Mouse (Mus musculus) midbrain, embryonic 14.5 days (tissue): Measurements from ENCODE around the gene Tspan5. TPM values are rescaled to one million over a fixed set of nuclear protein-coding genes. Genes with fewer than 3 reads are reported as not detected.

ENCODE experiments used
- ATAC-seq: fragments of 200-750 bp; cut with Nextera tagmentation; 2 replicates; pipeline ENCODE4 v1.8.0; 2017; ENCODE audit warnings: moderate number of reproducible peaks, moderate library complexity; ENCODE audit not compliant: low FRiP score, low TSS enrichment
- DNase-seq: peaks from one replicate; pipeline ENCODE4 v3.0.0-alpha.2; 2015
- H3K27ac ChIP-seq: fragments of 300-500 bp; sonication (generic); replicated peaks from 2 replicates; pipeline ENCODE4 v1.5.1; 2014; ENCODE audit warnings: mild to moderate bottlenecking, low read depth, low read length, moderate library complexity
- H3K27me3 ChIP-seq: fragments of 300-500 bp; sonication (generic); 2 replicates; pipeline ENCODE4 v1.6.1; 2014; ENCODE audit warnings: low read length, control low read depth, mixed read lengths; ENCODE audit not compliant: control insufficient read depth, insufficient read depth
- H3K36me3 ChIP-seq: fragments of 300-500 bp; sonication (generic); 2 replicates; pipeline ENCODE4 v1.6.1; 2014; ENCODE audit warnings: low read length, control low read depth; ENCODE audit not compliant: control insufficient read depth, insufficient read depth
- H3K4me1 ChIP-seq: fragments of 300-500 bp; sonication (generic); 2 replicates; pipeline ENCODE4 v1.6.1; 2014; ENCODE audit warnings: mild to moderate bottlenecking, antibody characterized with exemption, low read length, control low read depth; ENCODE audit not compliant: control insufficient read depth, insufficient read depth
- H3K4me2 ChIP-seq: fragments of 300-500 bp; sonication (generic); 2 replicates; pipeline ENCODE4 v1.6.1; 2014; ENCODE audit warnings: mild to moderate bottlenecking, low read length, moderate library complexity
- H3K4me3 ChIP-seq: fragments of 300-500 bp; sonication (generic); replicated peaks from 2 replicates; pipeline ENCODE4 v1.5.1; 2014; ENCODE audit warnings: low read depth, low read length
- H3K9ac ChIP-seq: fragments of 300-500 bp; sonication (generic); replicated peaks from 2 replicates; pipeline ENCODE4 v1.6.1; 2014; ENCODE audit warnings: mild to moderate bottlenecking, low read length, moderate library complexity
- H3K9me3 ChIP-seq: fragments of 300-500 bp; sonication (generic); 2 replicates; pipeline ENCODE4 v1.6.1; 2016; ENCODE audit warnings: low read length, control low read depth, mixed read lengths; ENCODE audit not compliant: control insufficient read depth
- WGBS: fragments of 180-500 bp; shearing (Covaris S2); extraction: QIAGEN DNeasy Blood & Tissue Kit; methylation state at CpG from one replicate; pipeline ENCODE4 v1.1.7; 2014; 5-methylcytosine and 5-hydroxymethylcytosine counted together
- polyA plus RNA-seq: library from polyadenylated mRNA; unstranded; fragments of >200 nt; fragmentation: Nextera tagmentation; extraction: Ambion mirVana; gene quantifications from 2 replicates; pipeline ENCODE4 v1.2.1, GENCODE M21; 2014

The Tspan5 gene
- polyA plus RNA-seq, 1 experiment from 2014 or later, result 119 TPM

DNA sequence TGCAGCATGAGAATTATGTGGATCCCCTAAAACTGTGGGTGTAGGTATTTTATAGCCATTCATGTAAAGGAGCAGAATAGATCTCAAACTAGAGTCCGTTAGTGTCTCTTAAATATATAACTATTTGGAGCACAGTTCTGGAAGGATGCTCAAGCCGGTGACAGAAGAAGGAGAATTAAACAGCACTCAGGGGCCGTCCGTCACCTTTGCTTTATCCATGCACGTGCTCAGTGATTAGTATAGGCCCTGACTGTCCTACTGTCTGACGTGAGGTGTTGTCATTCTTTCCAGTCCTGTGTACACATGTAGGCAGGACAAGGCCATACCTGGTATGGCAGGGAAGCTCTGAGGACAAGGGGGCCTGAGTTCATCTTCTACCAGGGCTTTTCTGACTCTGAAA is 116.7 kb downstream of the Tspan5 start:
- Histone ChIP-seq H3K9me3 (no peaks in the 10 kb centered on the region), H3K4me3 (no peak overlapping the region), H3K4me1 (peaks cover 66% of the 10 kb centered on the region), H3K4me2 (no peak overlapping the region), H3K9ac (no peak overlapping the region), H3K27ac (no peak overlapping the region; the same call in 1 of the 2 replicates), H3K36me3 (no peaks in the 10 kb centered on the region), H3K27me3 (no peaks in the 10 kb centered on the region)
- 75% methylated on average over 6 of the region's 6 CpGs for WGBS
- DNase-seq (no peak), ATAC-seq (no peak)

DNA sequence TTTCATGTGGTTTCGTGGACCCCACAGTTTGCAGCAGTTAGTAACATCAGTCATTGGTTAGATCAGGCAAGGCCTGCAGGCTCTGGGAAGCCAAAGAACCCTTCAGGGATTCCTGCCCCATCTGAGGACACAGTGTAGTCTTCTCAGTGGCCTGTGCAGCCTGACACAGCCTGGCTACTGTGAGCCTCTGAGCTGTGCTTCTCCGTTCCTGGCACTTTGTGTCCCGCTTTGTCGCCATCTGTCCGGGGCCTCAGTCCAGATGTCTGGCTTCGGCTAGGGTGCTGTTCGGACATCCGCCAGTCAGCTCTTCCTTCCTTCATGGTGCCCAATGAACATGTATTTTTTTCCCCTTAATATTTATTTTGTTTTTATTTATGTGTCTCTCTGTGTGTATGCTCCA is 117.2 kb downstream of the Tspan5 start:
- no peaks in the 10 kb centered on the region for H3K9me3 ChIP-seq
- ATAC-seq, result no peak
- no peak overlapping the region for H3K4me2 ChIP-seq
- no peak overlapping the region for H3K9ac ChIP-seq
- H3K27ac ChIP-seq, result no peak overlapping the region; the same call in 1 of the 2 replicates
- WGBS, result 64% methylated on average over 8 of the region's 8 CpGs
- no peak for DNase-seq
- H3K4me1 ChIP-seq, result peaks cover 61% of the 10 kb centered on the region
- no peaks in the 10 kb centered on the region for H3K36me3 ChIP-seq
- H3K27me3 ChIP-seq, result no peaks in the 10 kb centered on the region
- no peak overlapping the region for H3K4me3 ChIP-seq

DNA sequence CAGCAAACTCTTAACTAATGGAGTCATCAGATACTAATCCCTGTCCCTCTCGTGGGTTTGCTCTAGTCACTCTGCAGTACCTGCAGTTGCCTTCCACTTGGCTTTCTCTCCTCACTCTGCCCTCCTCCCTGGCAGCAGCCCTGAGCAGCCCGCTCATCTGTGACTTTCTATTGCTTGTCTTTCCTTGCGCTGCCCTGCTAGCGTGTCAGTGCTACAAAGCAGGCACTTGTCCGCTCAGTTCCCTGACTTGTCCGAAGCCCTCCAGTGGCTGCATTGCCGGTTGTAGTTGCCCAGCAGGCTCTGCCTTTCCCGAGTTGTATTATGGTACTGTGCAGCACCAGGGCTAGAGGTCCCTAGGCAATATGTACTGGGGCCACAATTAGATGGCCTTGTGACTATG is 117.7 kb downstream of the Tspan5 start:
- peak overlapping the region; percentile 19 for H3K4me2 ChIP-seq
- no peaks in the 10 kb centered on the region for H3K36me3 ChIP-seq
- no peaks in the 10 kb centered on the region for H3K27me3 ChIP-seq
- peaks cover 56% of the 10 kb centered on the region for H3K4me1 ChIP-seq
- H3K9ac ChIP-seq, result 0 out of 2 replicates have a peak overlapping the region, but pooled peaks have one; percentile 26
- DNase-seq, result peak; percentile 56
- H3K27ac ChIP-seq, result no peak overlapping the region
- no peak overlapping the region for H3K4me3 ChIP-seq
- 12% methylated on average over 8 of the region's 8 CpGs for whole genome bisulfite sequencing
- ATAC-seq, result 0 out of 2 replicates have a peak, but pooled peaks have one; percentile 18
- no peaks in the 10 kb centered on the region for H3K9me3 ChIP-seq

DNA sequence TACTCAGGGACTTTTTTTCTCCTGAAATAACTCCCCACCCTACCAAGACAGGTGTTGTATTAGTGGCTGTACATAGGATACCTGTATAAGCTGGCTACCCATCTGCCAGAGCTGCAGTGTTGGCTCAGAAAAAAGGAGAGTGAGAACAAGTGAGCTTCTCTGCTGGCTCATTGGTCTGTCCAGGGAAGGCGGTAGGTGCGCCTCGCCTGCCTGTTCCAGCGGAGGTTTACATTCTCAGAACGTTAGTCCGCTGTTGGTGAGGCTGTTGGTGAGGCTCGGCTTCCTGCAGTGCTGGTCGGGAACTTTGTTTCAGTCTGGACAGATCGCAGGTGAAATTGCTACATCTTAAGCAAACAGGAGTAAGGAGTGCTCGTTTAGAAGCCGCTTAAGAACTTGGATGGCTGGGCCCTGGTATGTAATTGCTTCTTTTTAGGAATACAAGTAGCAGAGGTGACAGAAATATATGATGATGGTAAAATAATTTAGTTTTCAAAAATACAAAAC is 118.3 kb downstream of the Tspan5 start:
- no peak overlapping the region for H3K4me2 ChIP-seq
- H3K27me3 ChIP-seq, result no peaks in the 10 kb centered on the region
- H3K36me3 ChIP-seq, result no peaks in the 10 kb centered on the region
- no peak overlapping the region for H3K4me3 ChIP-seq
- H3K9ac ChIP-seq, result no peak overlapping the region
- no peak for DNase-seq
- no peak overlapping the region for H3K27ac ChIP-seq
- 74% methylated on average over 11 of the region's 11 CpGs for WGBS
- no peaks in the 10 kb centered on the region for H3K9me3 ChIP-seq
- no peak for ATAC-seq
- H3K4me1 ChIP-seq, result peaks cover 50% of the 10 kb centered on the region

DNA sequence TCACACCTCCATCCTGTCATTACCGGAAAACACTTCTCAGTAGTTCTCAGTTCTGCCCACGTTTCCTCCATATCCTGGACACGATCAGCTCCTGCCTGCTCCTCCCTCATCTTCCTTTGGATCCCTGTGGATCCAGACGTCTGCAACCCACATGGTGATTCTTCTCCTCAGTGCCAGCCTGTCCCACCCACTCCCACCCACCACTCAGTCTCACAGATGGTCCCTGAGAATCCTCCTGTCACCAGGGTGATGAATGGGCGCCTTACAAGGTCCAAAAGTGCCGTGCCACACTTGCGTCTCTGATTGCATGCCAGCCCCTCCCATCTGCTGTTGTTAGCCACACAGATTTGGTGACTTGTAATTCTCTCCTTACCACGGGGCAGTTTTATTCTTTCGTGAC is 119.0 kb downstream of the Tspan5 start:
- peaks cover 42% of the 10 kb centered on the region for H3K4me1 ChIP-seq
- no peak for ATAC-seq

DNA sequence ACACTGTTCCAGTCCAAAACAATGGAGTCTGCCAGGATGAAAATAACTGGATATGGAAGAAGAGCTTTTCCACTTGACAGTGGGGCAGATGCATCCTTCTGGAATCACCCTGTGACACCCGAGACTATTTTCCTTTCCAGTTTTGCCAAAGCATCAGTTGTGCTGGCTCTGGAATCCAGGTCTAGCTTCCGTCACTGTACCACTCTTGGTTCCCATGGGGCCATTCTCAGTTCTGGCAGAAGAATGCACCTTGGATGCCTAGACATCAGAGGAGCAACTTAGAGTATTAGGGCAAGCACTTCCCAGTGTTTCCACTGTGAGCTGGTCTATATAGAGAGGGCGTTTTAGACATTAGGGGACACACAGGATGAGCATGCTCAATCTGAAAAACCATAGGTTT is 119.6 kb downstream of the Tspan5 start:
- 84% methylated on average over 3 of the region's 3 CpGs for WGBS
- no peak for ATAC-seq
- Histone ChIP-seq H3K27ac (no peak overlapping the region), H3K4me3 (no peak overlapping the region), H3K36me3 (no peaks in the 10 kb centered on the region), H3K9ac (no peak overlapping the region), H3K27me3 (no peaks in the 10 kb centered on the region), H3K4me1 (peaks cover 38% of the 10 kb centered on the region), H3K4me2 (no peak overlapping the region), H3K9me3 (no peaks in the 10 kb centered on the region)
- no peak for DNase-seq

More for the DNA sequence above, 119.0 kb downstream of the Tspan5 start:
- no peaks in the 10 kb centered on the region for H3K27me3 ChIP-seq
- H3K36me3 ChIP-seq, result no peaks in the 10 kb centered on the region
- H3K9ac ChIP-seq, result no peak overlapping the region
- no peaks in the 10 kb centered on the region for H3K9me3 ChIP-seq
- H3K27ac ChIP-seq, result no peak overlapping the region
- no peak overlapping the region for H3K4me3 ChIP-seq
- no peak for DNase-seq
- no peak overlapping the region for H3K4me2 ChIP-seq
- WGBS, result 54% methylated on average over 9 of the region's 9 CpGs

DNA sequence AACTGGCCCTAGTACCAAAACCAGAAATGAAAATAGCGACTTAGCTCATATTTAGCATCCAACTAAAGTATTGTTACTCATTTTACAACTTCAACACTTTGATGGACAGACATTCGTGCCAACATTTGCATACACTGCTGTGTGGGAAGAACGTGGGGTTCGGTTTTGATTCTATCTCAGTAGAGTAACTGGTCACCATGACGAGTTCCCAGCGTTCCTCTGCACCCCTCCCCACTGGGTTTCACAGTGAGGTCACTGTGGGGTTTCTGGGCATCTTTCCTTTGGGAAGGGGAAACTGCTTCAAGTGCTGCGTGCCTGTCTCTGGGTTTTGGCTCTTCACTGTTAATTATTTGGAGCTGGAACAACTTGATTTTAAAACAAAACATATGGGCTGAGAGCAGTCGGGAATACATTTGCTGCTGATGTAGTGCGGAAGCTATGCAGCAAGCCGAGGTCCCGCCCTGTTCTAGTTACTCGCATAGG is 122.2 kb downstream of the Tspan5 start:
- ATAC-seq (no peak), DNase-seq (no peak)
- 86% methylated on average over 12 of the region's 12 CpGs for WGBS
- no peaks in the 10 kb centered on the region for H3K36me3 ChIP-seq
- H3K4me1 ChIP-seq, result peaks cover 12% of the 10 kb centered on the region
- no peak overlapping the region for H3K27ac ChIP-seq
- H3K4me2 ChIP-seq, result no peak overlapping the region
- H3K9ac ChIP-seq, result no peak overlapping the region
- H3K27me3 ChIP-seq, result no peaks in the 10 kb centered on the region
- H3K9me3 ChIP-seq, result no peaks in the 10 kb centered on the region
- no peak overlapping the region for H3K4me3 ChIP-seq

DNA sequence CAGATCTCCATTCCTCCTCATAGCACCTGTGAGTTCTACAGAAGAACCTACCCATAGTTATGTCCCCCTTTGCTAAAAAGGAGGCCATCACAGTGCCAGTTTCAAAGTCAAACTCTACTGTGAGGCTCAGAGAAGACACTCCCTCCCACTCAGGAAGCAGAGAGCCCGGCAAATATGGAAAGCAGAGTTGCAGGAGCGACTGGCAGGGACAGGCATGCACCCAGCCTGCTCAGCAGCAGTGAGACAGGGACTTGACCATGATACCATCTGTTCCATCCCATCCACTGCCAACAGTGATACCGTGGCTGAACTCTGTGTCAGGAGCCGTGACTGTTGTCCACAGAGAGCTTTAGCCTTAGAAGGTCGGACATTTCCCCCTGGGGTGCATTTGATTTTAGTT is 123.3 kb downstream of the Tspan5 start:
- DNase-seq (no peak), ATAC-seq (no peak)
- H3K27me3 ChIP-seq, result no peaks in the 10 kb centered on the region
- H3K9ac ChIP-seq, result no peak overlapping the region
- no peak overlapping the region for H3K4me2 ChIP-seq
- H3K4me1 ChIP-seq, result 0 out of 2 replicates have a peak, but pooled peaks cover 4% of the 10 kb centered on the region
- no peaks in the 10 kb centered on the region for H3K36me3 ChIP-seq
- no peak overlapping the region for H3K27ac ChIP-seq
- H3K9me3 ChIP-seq, result no peaks in the 10 kb centered on the region
- H3K4me3 ChIP-seq, result no peak overlapping the region
- 85% methylated on average over 5 of the region's 5 CpGs for WGBS

DNA sequence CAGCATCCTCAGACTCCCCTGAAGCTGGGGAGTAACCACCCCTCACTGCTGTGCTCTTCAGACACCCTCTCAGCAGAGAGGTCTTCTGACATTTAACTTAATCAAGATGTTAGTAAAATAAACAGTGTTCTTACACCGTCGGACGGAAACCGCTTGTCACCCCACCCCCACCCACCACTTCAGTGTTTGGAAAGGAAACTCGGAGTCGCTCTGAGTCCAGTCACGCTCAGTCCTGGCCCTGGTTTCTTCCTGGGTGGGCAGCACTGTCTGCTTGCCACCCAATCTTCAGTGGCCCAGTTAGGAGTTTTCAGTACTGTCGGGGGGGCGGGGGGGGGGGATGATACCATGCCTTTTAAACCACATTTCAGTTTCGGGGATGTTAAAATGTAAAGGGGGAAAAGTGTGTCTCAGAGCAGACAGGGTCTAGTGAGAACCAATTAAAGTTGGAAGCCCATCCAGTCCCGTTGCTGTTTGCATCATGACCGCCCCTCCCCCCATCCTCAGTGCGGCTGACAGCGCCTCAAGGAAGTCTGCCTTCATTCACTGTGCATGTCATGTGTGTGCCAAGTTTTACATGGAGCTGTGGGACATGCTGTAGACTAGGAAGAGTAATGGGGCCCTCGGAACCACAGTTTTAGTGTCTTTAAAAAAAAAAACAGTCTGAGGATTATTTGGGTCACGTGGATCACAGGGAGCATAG is 125.3 kb downstream of the Tspan5 start:
- H3K9me3 ChIP-seq, result no peaks in the 10 kb centered on the region
- 76% methylated on average over 16 of the region's 16 CpGs for WGBS
- ATAC-seq (no peak), DNase-seq (peak; percentile 59)
- no peak overlapping the region for H3K4me3 ChIP-seq
- H3K27me3 ChIP-seq, result no peaks in the 10 kb centered on the region
- H3K36me3 ChIP-seq, result no peaks in the 10 kb centered on the region
- H3K4me1 ChIP-seq, result no peaks in the 10 kb centered on the region
- no peak overlapping the region for H3K4me2 ChIP-seq
- H3K9ac ChIP-seq, result no peak overlapping the region
- H3K27ac ChIP-seq, result no peak overlapping the region
